Mouse (Mus musculus): ENCODE data around the gene Fgf13. TPM values are rescaled to one million over a fixed set of nuclear protein-coding genes. Genes with fewer than 3 reads are reported as not detected.

The Fgf13 gene
- polyA plus RNA-seq, 1 experiment: 8.3 TPM

DNA sequence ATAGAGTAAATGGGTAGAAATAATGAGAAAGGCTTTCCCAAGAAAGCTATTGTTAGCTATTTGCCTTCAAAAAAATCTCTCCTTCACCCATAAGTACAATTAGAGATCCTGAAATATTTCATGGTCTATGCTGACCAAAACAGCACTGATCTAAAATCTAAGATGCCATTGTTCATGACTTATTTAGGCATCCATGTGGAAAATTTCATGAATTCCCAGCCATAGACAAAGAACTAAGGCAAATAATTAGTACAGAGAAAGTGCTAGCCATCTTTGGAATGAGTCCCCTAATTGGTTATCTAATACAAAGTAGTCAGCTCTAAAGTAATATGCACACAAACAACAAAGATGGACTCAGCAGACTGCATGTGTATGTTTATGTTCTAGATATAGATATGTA, 366.7 kb downstream of the Fgf13 start:
- TF ChIP-seq CTCF (IDR thresholded peaks at IDR 0.05; ENCODE audit: borderline replicate concordance, insufficient read depth, low read length): no peak
- no peak for TF ChIP-seq POLR2A (IDR thresholded peaks at IDR 0.05; ENCODE audit: low read depth, low read length)
- no peak overlapping the region for H3K4me3 ChIP-seq (ENCODE audit: insufficient read depth, low read length)
- H3K27ac ChIP-seq (ENCODE audit: insufficient read depth, low read length): no peak overlapping the region
- no peaks in the 10 kb centered on the region for H3K4me1 ChIP-seq (ENCODE audit: control insufficient read depth, insufficient read depth, low read length)

DNA sequence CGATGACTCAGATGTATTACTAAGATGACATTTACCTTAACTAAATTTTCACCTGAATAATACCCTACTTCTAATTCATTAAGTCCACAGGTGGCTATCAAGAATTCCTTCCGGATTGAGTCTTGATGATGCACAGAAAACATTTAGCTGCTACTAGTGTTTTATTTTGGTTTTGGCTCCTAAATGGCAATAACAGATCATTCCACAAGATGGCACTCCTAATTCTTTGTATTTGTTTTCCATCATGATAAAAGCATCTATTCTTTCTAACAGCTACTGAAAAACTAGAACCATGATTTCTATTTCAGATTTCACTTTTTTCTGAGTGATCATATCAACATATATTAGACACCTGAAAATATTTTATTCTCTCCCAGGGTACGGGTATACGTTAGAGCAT, 373.7 kb downstream of the Fgf13 start:
- Histone ChIP-seq H3K4me1 (ENCODE audit: control insufficient read depth, insufficient read depth, low read length) (no peaks in the 10 kb centered on the region), H3K27ac (ENCODE audit: insufficient read depth, low read length) (no peak overlapping the region), H3K4me3 (ENCODE audit: insufficient read depth, low read length) (no peak overlapping the region)
- TF ChIP-seq CTCF (IDR thresholded peaks at IDR 0.05; ENCODE audit: borderline replicate concordance, insufficient read depth, low read length) (no peak), POLR2A (IDR thresholded peaks at IDR 0.05; ENCODE audit: low read depth, low read length) (no peak)

DNA sequence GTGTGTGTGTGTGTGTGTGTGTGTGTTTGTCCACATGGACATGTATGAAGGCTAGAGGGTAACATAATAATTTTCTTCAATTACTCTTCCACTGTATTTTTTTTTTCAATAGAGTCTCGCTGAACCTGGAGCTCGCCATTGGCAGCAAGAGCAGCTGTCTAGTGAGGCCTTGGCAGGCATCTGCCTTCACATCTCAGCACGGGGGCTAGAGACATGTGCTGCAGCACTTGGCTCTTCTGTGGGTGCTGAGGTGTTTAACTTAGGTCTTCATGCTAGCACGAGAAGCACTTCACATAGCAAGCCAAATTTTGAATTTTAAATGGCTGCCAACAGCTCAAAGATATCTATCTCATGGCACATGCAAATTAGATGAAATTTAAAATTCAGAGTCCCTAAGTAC, 380.9 kb downstream of the Fgf13 start:
- H3K4me3 ChIP-seq (ENCODE audit: insufficient read depth, low read length): no peak overlapping the region
- no peaks in the 10 kb centered on the region for H3K4me1 ChIP-seq (ENCODE audit: control insufficient read depth, insufficient read depth, low read length)
- TF ChIP-seq CTCF (IDR thresholded peaks at IDR 0.05; ENCODE audit: borderline replicate concordance, insufficient read depth, low read length) (no peak), POLR2A (IDR thresholded peaks at IDR 0.05; ENCODE audit: low read depth, low read length) (no peak)
- H3K27ac ChIP-seq (ENCODE audit: insufficient read depth, low read length): no peak overlapping the region

DNA sequence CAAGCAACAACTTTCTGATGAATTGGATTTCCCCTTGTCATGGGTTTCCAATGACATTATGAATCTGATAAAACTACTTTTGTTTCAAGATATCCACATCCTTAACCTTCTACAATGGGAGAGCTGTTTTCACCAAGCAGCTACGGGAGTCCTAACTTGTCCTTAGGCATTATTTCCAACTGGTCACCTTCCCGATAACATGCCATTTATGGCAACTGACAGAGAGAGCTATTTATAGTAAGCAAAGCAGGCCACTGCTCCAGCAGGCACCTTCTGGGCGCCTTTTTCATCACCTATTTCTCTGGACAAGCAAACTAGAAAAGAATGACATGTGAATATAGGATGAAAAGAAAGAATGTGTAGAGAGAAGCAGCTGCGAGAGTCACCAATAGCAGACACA, 385.5 kb downstream of the Fgf13 start:
- Histone ChIP-seq H3K4me1 (ENCODE audit: control insufficient read depth, insufficient read depth, low read length) (peaks cover 3% of the 10 kb centered on the region; the same call in 1 of the 2 replicates), H3K4me3 (ENCODE audit: insufficient read depth, low read length) (no peak overlapping the region), H3K27ac (ENCODE audit: insufficient read depth, low read length) (no peak overlapping the region)
- TF ChIP-seq CTCF (IDR thresholded peaks at IDR 0.05; ENCODE audit: borderline replicate concordance, insufficient read depth, low read length) (no peak), POLR2A (IDR thresholded peaks at IDR 0.05; ENCODE audit: low read depth, low read length) (no peak)

DNA sequence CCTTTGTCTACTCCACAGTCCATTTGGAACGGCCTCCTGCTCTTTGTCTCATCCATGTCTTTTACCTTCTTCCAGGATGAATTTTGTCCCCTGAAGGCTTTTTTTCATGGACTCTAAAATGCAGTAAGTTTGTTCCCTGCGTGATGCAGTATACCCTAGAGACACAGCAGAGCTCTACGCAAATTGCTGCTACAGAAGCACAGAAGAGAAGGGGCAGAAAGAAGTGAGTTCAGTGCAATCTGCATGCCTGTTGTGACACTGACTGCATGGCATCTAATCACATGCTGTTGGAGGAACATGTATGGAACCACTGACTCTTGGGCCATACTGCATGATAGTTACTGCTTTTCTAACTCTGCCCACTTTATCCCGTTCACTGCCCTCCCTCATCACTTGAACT, 388.2 kb downstream of the Fgf13 start:
- peaks cover 3% of the 10 kb centered on the region; the same call in 1 of the 2 replicates for H3K4me1 ChIP-seq (ENCODE audit: control insufficient read depth, insufficient read depth, low read length)
- no peak overlapping the region for H3K4me3 ChIP-seq (ENCODE audit: insufficient read depth, low read length)
- no peak for TF ChIP-seq CTCF (IDR thresholded peaks at IDR 0.05; ENCODE audit: borderline replicate concordance, insufficient read depth, low read length)
- no peak for TF ChIP-seq POLR2A (IDR thresholded peaks at IDR 0.05; ENCODE audit: low read depth, low read length)
- no peak overlapping the region for H3K27ac ChIP-seq (ENCODE audit: insufficient read depth, low read length)

DNA sequence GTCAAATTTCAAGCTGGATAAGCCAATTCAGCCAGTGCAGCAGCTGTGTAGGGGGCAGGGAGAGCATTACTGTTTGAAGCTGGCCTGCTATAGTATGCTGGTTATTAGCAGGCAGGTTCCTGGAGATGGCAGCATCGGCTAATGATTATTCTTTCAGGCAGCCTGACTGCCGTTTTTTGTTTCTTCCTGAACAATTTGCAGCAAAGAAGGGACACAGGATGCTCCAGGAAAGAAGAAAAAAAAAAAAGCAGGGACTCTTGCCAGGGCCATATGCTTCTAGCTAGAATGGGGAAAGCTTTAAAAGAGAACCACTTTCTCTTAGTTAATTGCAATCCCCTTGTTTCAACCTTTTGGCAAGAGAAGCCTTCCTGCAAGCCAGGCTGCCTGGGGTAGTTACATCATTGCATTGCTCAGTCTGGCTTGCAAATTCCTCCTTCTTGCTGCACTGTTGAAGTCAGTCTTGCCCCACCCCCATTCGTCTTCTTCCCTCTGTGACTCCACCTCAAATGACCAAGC, 388.7 kb downstream of the Fgf13 start:
- no peak overlapping the region for H3K27ac ChIP-seq (ENCODE audit: insufficient read depth, low read length)
- no peak overlapping the region for H3K4me3 ChIP-seq (ENCODE audit: insufficient read depth, low read length)
- TF ChIP-seq CTCF (IDR thresholded peaks at IDR 0.05; ENCODE audit: borderline replicate concordance, insufficient read depth, low read length): no peak
- no peak for TF ChIP-seq POLR2A (IDR thresholded peaks at IDR 0.05; ENCODE audit: low read depth, low read length)
- H3K4me1 ChIP-seq (ENCODE audit: control insufficient read depth, insufficient read depth, low read length): peaks cover 3% of the 10 kb centered on the region; the same call in 1 of the 2 replicates

DNA sequence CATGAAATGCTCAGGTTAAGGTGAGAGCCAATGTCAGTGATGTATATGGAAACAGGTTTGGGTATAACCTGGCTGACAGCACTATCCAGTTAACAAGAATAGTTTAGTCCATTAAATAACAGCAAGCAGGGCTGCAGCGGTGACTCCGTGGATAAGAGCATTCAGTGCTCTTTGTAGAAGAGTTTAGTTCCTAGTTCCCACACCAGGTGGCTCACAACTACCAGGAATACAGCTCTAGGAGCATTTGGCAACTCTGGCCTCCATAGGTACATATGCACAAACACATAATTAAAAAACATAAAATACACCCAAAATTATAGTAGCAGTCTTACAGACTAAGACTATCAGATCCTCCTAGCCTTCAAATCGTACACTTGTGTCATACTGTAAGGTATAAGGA, 390.2 kb downstream of the Fgf13 start:
- H3K4me3 ChIP-seq (ENCODE audit: insufficient read depth, low read length): no peak overlapping the region
- TF ChIP-seq CTCF (IDR thresholded peaks at IDR 0.05; ENCODE audit: borderline replicate concordance, insufficient read depth, low read length): no peak
- TF ChIP-seq POLR2A (IDR thresholded peaks at IDR 0.05; ENCODE audit: low read depth, low read length): no peak

DNA sequence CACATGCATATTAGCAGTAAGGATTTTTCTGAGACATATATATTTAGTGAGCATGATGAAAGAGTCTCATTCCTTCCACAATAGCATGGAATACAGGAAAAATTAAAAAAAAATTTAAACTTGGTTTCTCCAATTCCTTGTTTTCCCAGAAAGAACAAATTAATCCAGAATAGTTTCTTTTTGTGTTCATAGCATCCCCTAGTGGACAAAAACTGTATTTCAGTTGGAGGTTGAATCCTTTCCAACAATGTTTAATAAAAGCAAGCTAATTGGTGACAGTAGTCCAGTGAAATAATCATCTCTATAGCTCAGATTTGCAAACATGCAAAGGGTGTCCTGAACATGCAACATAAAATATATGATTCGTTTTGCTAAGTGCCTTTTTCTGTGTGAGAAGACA, 395.7 kb downstream of the Fgf13 start:
- Histone ChIP-seq H3K4me3 (ENCODE audit: insufficient read depth, low read length) (no peak overlapping the region), H3K27ac (ENCODE audit: insufficient read depth, low read length) (no peak overlapping the region), H3K4me1 (ENCODE audit: control insufficient read depth, insufficient read depth, low read length) (no peaks in the 10 kb centered on the region)
- TF ChIP-seq POLR2A (IDR thresholded peaks at IDR 0.05; ENCODE audit: low read depth, low read length) (no peak), CTCF (IDR thresholded peaks at IDR 0.05; ENCODE audit: borderline replicate concordance, insufficient read depth, low read length) (no peak)

More for the DNA sequence above, 390.2 kb downstream of the Fgf13 start:
- Histone ChIP-seq H3K4me1 (ENCODE audit: control insufficient read depth, insufficient read depth, low read length) (peaks cover 3% of the 10 kb centered on the region; the same call in 1 of the 2 replicates), H3K27ac (ENCODE audit: insufficient read depth, low read length) (no peak overlapping the region)

DNA sequence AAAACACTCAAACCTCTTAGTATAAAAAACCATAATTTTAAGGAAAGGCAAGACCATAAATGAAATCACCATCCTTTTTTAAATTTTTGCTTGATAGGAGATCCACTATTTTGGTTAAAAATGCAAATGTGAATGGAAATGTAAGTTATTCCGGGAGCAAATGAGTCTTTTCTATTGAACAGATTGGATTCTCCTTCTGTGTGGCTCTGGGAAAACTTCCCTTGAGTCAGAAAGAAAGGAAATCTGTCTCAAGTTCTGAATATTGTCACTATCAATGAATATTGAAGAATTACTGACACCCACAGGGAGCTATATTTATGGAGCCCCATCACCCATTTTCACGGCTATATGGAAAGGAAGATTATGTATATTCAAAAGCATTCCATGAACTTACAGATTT, 401.1 kb downstream of the Fgf13 start:
- H3K27ac ChIP-seq (ENCODE audit: insufficient read depth, low read length): no peak overlapping the region
- no peaks in the 10 kb centered on the region for H3K4me1 ChIP-seq (ENCODE audit: control insufficient read depth, insufficient read depth, low read length)
- no peak overlapping the region for H3K4me3 ChIP-seq (ENCODE audit: insufficient read depth, low read length)
- TF ChIP-seq POLR2A (IDR thresholded peaks at IDR 0.05; ENCODE audit: low read depth, low read length) (no peak), CTCF (IDR thresholded peaks at IDR 0.05; ENCODE audit: borderline replicate concordance, insufficient read depth, low read length) (no peak)

DNA sequence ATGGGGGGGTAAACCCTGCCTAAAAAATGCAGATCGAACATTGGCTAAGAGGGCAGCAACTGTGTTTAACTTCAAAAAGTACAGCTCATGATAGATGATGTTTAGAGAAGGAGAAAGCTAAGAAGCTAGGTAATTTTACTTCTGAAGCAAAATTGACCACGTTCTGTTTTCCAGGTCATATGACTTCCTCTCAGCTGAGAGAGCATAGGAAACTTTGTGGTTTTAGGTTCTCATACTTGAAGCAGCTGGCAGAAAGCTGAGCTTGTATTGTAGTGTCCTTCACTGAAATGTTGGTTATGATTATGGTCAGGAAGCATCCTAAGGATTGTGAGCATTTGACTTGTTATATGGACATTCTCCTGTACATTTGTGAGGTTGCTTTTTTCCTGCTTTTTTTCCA, 425.9 kb downstream of the Fgf13 start:
- Histone ChIP-seq H3K4me1 (ENCODE audit: control insufficient read depth, insufficient read depth, low read length) (no peaks in the 10 kb centered on the region), H3K27ac (ENCODE audit: insufficient read depth, low read length) (no peak overlapping the region), H3K4me3 (ENCODE audit: insufficient read depth, low read length) (no peak overlapping the region)
- TF ChIP-seq CTCF (IDR thresholded peaks at IDR 0.05; ENCODE audit: borderline replicate concordance, insufficient read depth, low read length) (no peak), POLR2A (IDR thresholded peaks at IDR 0.05; ENCODE audit: low read depth, low read length) (no peak)
